Mouse (Mus musculus): ENCODE results near the gene Siah2.
A peak's percentile ranks its signal among the peaks of the same experiment; 100 is the strongest.

Gene Siah2

DNA sequence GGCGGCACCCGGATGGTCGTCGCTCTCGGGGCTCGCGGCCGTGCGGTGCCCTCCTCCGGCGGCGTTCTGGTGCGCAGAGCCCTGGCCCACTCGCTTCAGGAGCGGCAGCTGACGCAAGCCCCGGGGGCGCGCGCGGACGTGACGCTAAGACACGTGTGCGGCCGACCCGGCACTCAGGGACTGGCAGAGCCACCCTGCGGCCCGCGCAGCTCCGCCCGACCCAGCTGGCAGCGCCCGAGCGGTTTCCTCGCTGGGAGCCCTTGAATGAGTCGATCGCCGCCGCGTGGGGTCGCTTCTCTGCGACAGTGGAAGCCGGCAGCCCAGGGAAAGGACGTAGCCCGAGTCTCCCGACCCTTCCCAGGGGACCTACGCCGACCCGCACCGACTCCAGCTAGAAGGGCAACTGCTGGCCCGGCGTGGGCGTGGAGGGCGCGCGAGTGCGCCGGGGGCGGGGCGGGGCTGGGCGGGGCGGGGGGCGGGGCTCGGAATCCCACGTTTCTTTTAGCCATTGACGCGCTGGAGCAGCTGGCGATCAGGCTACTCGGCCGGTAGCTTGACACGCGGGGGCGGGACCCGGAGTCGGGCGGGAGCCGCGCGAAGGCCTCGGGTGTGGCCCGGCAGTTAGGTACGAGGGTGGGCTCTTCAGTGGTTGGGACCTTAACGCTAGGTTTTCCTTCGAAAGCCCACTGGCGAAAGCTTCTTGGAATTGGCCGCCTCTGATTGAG is at the start of gene Siah2:
Gene Siah2, minus strand, starts transcription at position 404 of the 725 bp plus-strand sequence.
- Histone ChIP-seq H3K9me3 (ENCODE audit: low read length) (no peaks in the 10 kb centered on the region), H3K4me1 (replicated peaks; ENCODE audit: low read depth, low read length) (peaks cover 14% of the 10 kb centered on the region), H3K4me3 (replicated peaks; ENCODE audit: low read length) (peak within 1 kb of the TSS; percentile 91), H3K27me3 (ENCODE audit: insufficient read depth, low read length) (peaks cover 69% of the 10 kb centered on the region), H3K36me3 (ENCODE audit: insufficient read depth, low read length) (0 out of 2 replicates have a peak, but pooled peaks cover 5% of the 10 kb centered on the region)
- TF ChIP-seq CTCF (conservative IDR thresholded peaks at IDR 0.05; ENCODE audit: low read length): no peak

DNA sequence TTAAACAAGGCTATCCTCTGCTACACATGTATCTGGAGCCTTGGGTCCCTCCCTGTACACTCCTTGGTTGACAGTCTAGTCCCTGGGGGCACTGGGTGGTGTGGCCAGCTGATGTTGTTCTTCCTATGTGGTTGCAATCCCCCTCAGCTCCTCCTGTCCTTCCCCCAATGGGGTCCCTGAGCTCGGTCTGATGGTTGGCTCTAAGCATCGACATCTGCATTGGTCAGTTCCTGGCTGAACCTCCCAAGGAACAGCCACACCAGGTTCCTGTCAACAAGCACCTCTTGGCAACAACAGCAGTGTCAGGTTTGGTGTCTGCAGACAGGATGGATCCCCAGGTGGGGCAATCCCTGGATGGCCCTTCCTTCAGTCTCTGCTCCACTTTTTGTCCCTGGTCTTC is 47.3 kb upstream of the Siah2 start:
- peaks cover 3% of the 10 kb centered on the region; the same call in 1 of the 2 replicates for H3K27me3 ChIP-seq (ENCODE audit: insufficient read depth, low read length)
- no peak overlapping the region for H3K4me3 ChIP-seq (replicated peaks; ENCODE audit: low read length)
- peaks cover 10% of the 10 kb centered on the region for H3K4me1 ChIP-seq (replicated peaks; ENCODE audit: low read depth, low read length)
- no peaks in the 10 kb centered on the region for H3K9me3 ChIP-seq (ENCODE audit: low read length)
- TF ChIP-seq NANOG (IDR thresholded peaks at IDR 0.05; ENCODE audit: borderline replicate concordance, low read length) (no peak), CTCF (conservative IDR thresholded peaks at IDR 0.05; ENCODE audit: low read length) (no peak), POU5F1 (IDR thresholded peaks at IDR 0.05; ENCODE audit: borderline replicate concordance, low read length) (no peak)
- H3K36me3 ChIP-seq (ENCODE audit: insufficient read depth, low read length): no peaks in the 10 kb centered on the region

DNA sequence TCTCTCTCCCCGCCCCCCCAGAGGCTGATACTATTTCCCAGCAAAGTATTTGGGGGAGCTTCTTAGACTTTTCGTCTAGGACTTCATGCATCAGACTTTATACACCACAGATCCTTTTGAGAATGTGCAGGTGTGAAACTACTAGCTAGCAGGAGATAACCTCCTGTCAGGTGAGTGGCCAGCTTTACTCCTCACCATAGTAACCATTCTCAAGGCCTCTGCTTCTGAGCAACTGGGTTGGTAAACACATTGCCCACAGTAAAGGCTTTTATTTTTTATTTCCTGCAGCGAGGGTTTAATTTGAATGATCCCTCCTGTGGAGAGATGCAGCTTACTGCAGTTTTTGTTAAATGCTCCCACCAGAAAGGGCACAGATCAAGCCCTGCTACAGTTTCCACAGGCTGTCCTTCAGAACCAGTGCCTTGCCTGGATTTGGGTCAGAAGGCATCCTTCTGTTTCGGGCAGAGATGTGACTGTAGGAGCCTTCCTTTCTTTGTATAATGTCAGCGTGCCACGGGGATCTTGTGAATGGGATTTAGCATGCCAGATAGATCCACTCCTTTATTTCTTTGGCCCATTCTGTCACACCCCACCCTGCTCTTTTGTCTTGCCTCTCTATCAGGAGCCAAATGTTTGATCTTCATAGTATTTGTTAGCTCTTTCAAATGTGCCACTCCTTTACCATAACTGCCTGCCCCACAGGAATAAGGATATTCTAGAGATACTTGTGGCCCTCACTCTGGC is 46.3 kb upstream of the Siah2 start:
- Histone ChIP-seq H3K36me3 (ENCODE audit: insufficient read depth, low read length) (no peaks in the 10 kb centered on the region), H3K4me3 (replicated peaks; ENCODE audit: low read length) (no peak overlapping the region), H3K4me1 (replicated peaks; ENCODE audit: low read depth, low read length) (peaks cover 10% of the 10 kb centered on the region), H3K27me3 (ENCODE audit: insufficient read depth, low read length) (peaks cover 3% of the 10 kb centered on the region; the same call in 1 of the 2 replicates), H3K9me3 (ENCODE audit: low read length) (no peaks in the 10 kb centered on the region)
- TF ChIP-seq NANOG (IDR thresholded peaks at IDR 0.05; ENCODE audit: borderline replicate concordance, low read length) (no peak), POU5F1 (IDR thresholded peaks at IDR 0.05; ENCODE audit: borderline replicate concordance, low read length) (no peak), CTCF (conservative IDR thresholded peaks at IDR 0.05; ENCODE audit: low read length) (no peak)

DNA sequence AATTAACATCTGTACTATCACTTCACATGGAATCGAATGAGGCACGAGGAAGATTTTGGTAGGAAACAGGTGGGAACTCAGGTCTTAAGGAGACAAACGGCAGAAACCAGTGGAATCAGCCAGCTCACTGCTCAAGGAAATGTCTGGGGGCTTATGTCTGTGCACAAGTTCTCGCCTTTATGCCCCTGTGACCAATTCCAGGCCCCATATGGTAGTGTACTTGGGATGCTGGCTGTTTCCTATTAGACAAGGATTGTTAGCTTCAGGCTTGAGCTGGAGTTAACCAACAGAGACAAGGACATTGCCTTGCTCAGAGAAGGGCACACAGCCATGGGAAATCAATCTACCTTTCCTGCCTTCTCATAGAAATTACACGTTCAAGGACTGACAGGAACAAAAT is 39.3 kb upstream of the Siah2 start:
- TF ChIP-seq CTCF (conservative IDR thresholded peaks at IDR 0.05; ENCODE audit: low read length) (no peak), NANOG (IDR thresholded peaks at IDR 0.05; ENCODE audit: borderline replicate concordance, low read length) (no peak), POU5F1 (IDR thresholded peaks at IDR 0.05; ENCODE audit: borderline replicate concordance, low read length) (no peak)
- Histone ChIP-seq H3K4me1 (replicated peaks; ENCODE audit: low read depth, low read length) (no peaks in the 10 kb centered on the region), H3K4me3 (replicated peaks; ENCODE audit: low read length) (no peak overlapping the region), H3K27me3 (ENCODE audit: insufficient read depth, low read length) (peaks cover 4% of the 10 kb centered on the region; the same call in 1 of the 2 replicates), H3K36me3 (ENCODE audit: insufficient read depth, low read length) (no peaks in the 10 kb centered on the region), H3K9me3 (ENCODE audit: low read length) (no peaks in the 10 kb centered on the region)

DNA sequence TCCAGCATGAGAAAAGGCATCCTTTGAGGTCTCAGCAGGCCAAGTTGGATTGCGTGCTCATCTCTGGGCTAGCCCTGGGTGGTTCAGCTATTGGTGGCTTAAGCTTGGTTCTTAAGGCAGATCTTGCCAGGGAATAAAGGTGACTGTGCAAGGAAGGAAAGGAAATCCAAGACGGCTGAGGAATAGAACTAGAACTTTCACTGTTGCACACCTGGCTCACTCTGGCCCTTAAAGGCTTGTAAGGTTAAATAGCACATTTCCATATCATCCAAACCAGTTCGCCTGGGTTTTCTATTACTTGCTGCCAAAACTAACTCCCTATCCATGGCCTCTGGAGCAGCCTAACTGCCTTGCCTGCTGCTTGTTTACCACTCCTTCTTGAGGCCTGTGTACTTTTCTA is 38.4 kb upstream of the Siah2 start:
- H3K36me3 ChIP-seq (ENCODE audit: insufficient read depth, low read length): no peaks in the 10 kb centered on the region
- peaks cover 4% of the 10 kb centered on the region; the same call in 1 of the 2 replicates for H3K27me3 ChIP-seq (ENCODE audit: insufficient read depth, low read length)
- no peaks in the 10 kb centered on the region for H3K4me1 ChIP-seq (replicated peaks; ENCODE audit: low read depth, low read length)
- H3K4me3 ChIP-seq (replicated peaks; ENCODE audit: low read length): no peak overlapping the region
- H3K9me3 ChIP-seq (ENCODE audit: low read length): no peaks in the 10 kb centered on the region
- TF ChIP-seq NANOG (IDR thresholded peaks at IDR 0.05; ENCODE audit: borderline replicate concordance, low read length) (no peak), POU5F1 (IDR thresholded peaks at IDR 0.05; ENCODE audit: borderline replicate concordance, low read length) (no peak), CTCF (conservative IDR thresholded peaks at IDR 0.05; ENCODE audit: low read length) (no peak)

DNA sequence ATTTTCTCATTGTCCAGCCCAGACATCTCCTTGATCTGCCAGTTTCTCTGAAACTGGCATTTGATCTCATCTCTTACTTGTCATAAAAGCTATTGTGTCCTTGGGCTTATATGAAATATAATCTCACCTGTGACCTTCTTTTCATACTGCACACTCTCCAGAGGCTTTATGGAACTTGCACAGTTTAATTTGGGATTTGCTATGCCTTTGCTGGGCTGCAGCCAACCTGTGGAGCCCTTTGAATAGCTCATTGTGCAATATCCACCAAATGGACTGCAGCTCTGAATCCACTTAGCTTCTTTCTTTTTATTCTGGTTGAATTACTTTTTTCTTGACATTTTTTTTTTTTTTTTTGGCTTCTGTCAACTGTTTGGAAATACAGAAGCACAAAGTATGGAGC is 37.3 kb upstream of the Siah2 start:
- Histone ChIP-seq H3K36me3 (ENCODE audit: insufficient read depth, low read length) (no peaks in the 10 kb centered on the region), H3K4me3 (replicated peaks; ENCODE audit: low read length) (no peak overlapping the region), H3K9me3 (ENCODE audit: low read length) (no peaks in the 10 kb centered on the region), H3K27me3 (ENCODE audit: insufficient read depth, low read length) (peaks cover 4% of the 10 kb centered on the region; the same call in 1 of the 2 replicates), H3K4me1 (replicated peaks; ENCODE audit: low read depth, low read length) (no peaks in the 10 kb centered on the region)
- TF ChIP-seq CTCF (conservative IDR thresholded peaks at IDR 0.05; ENCODE audit: low read length): no peak
- no peak for TF ChIP-seq NANOG (IDR thresholded peaks at IDR 0.05; ENCODE audit: borderline replicate concordance, low read length)

DNA sequence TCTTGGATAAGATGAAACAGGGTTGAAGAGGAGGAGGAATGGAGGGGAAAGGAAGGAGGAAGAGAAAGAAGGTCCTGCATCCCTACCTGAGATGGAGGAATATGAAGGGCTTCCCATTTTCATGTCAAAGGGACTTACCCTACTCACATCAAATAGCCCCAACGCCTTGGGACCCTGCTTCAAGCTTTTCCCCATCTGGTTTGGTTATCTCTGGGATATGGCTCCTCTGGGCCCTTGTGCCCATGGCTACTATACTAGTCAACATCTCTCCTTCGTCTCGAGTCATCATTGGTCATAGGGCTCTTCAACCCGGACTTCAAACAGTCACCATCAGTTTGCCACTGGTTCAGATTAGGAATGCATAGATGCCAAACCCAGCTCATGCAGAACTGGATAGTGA is 35.4 kb upstream of the Siah2 start:
- H3K36me3 ChIP-seq (ENCODE audit: insufficient read depth, low read length): no peaks in the 10 kb centered on the region
- H3K9me3 ChIP-seq (ENCODE audit: low read length): no peaks in the 10 kb centered on the region
- peaks cover 6% of the 10 kb centered on the region; the same call in 1 of the 2 replicates for H3K27me3 ChIP-seq (ENCODE audit: insufficient read depth, low read length)
- no peak overlapping the region for H3K4me3 ChIP-seq (replicated peaks; ENCODE audit: low read length)
- H3K4me1 ChIP-seq (replicated peaks; ENCODE audit: low read depth, low read length): no peaks in the 10 kb centered on the region
- TF ChIP-seq NANOG (IDR thresholded peaks at IDR 0.05; ENCODE audit: borderline replicate concordance, low read length) (no peak), CTCF (conservative IDR thresholded peaks at IDR 0.05; ENCODE audit: low read length) (no peak)

DNA sequence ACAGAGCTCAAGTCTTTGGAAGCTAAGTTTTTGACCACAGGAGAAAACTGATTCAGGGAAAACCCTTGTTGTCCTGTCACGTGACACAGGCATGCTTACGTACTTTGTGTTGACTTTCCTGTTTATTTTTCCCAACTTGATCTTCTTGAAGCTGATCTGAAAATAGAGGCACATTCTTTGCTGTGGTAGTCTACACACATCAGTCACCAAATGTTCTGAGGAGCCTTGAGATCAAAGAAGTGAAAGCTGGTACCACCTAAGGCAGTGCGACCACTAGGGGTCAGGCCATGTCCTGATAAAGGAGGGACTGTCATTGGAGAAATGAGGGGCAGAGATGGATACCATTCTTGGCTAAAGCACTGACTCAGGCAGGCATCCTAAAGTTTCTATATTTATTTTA is 34.8 kb upstream of the Siah2 start:
- Histone ChIP-seq H3K27me3 (ENCODE audit: insufficient read depth, low read length) (peaks cover 6% of the 10 kb centered on the region; the same call in 1 of the 2 replicates), H3K4me1 (replicated peaks; ENCODE audit: low read depth, low read length) (no peaks in the 10 kb centered on the region), H3K9me3 (ENCODE audit: low read length) (no peaks in the 10 kb centered on the region), H3K36me3 (ENCODE audit: insufficient read depth, low read length) (no peaks in the 10 kb centered on the region), H3K4me3 (replicated peaks; ENCODE audit: low read length) (no peak overlapping the region)
- TF ChIP-seq NANOG (IDR thresholded peaks at IDR 0.05; ENCODE audit: borderline replicate concordance, low read length) (no peak), CTCF (conservative IDR thresholded peaks at IDR 0.05; ENCODE audit: low read length) (peak; percentile 62), POU5F1 (IDR thresholded peaks at IDR 0.05; ENCODE audit: borderline replicate concordance, low read length) (no peak)
